Mouse (Mus musculus): Measurements from ENCODE around the gene Chek1.

Gene Chek1

DNA sequence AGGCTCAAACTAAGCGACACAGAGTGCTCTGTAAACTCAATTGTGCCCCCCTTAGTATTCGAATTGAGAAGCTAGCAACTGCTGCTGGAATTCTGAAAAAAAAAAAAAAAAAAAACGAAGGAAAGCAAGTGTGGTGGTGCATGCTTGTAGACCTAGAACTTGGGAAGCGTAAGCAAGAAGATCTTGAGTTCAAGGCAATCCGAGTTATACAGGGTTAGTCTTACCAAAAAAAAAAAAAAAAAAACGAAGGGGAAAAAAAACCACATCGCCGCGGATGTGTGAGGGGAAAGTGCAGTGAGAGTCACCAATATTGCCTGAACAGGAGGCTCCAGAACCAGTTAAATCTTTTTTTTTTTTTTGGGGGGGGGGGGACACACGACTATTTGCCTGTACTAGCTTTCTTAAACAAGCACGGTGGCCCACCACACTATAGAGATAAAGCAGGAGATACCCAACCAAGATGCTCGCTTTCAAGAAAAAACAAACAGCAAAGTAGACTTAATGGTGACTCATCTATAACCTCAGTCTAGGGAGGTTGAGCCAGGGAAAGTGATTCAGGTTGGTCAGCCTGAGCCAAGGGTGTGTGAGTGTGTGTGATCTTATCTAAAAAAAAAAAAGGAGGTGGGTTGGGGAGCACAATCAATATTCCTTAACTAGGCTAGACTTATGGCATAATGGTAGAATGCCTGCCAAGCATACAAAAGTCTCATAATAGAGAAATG is at the start of gene Chek1:
Chek1 (minus strand) TSS at position 32 of the 722 bp plus-strand sequence.
- in situ Hi-C loops (cut with MboI; ENCODE audit: low pct_unique_long_range_greater_than_20kb in 1 of 2, low sequenced_read_pairs in 2 of 2, unreplicated experiment in 1 of 2): no loop called here

DNA sequence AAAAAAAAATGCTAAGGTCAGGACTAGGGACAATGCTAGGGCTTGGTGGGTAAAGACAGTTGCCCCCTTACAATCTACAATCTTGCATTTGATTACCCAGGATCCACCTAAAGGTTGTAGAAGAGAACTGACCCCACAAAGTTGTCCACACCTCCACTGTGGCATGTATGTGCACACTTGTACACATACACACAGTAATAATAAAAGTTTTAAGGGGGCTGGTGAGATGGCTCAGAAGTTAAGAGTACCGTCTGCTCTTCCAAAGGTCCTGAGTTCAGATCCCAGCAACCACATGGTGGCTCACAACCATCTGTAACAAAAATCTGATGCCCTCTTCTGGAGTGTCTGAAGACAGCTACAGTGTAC is 42.2 kb upstream of the Chek1 start:
- in situ Hi-C loops (cut with MboI; ENCODE audit: low pct_unique_long_range_greater_than_20kb in 1 of 2, low sequenced_read_pairs in 2 of 2, unreplicated experiment in 1 of 2): no loop called here

GRCm38 (mm10) chr9:36768156-36769047 is 41.5 kb upstream of the Chek1 start:
- in situ Hi-C loops (cut with MboI; ENCODE audit: low pct_unique_long_range_greater_than_20kb in 1 of 2, low sequenced_read_pairs in 2 of 2, unreplicated experiment in 1 of 2): no loop called here

DNA sequence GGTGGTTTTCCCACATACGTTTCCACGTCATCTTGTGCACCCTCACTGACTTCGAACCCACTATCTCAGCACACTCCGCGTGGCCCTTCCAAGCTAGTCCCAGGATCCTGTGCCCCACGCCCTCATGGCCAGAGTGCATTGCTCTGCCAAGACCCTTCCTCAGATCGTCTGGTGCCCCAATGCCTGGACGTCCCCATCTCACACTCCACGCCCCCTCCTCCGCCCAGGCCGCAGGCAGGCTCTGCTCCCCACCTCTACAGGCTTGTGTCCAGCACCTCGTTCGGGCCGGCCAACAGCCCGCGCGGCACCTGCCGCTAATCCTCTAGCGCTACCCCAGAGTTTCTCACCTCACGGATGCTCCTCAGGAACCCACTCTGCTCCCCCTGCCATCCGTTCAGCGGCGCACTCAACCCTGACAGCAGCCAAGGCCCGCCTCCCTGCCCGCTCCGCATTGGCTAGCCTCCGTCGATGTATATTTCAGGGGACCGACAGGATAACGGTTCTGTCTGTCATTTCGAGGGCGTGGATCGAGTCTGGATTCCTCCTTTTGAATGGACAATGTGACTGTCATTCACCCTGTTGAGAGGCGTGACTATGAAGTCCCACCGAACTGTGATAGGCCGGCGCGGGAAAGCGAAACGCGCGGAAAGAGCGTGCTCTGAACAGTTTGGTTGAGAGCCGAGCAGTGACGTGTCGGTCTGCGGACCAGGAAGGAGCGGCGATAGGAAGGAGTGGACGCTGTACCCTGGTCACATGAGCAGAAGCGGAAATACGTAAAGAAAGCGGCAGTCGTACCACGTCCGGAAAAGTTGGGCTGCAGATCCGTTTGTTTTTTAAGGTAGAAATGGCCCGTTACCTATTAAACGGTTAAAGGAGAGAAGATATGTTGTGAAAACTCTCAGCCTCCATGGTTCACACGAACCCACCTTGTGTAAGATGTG is 40.6 kb upstream of the Chek1 start, which contains the start of gene Stt3a:
Stt3a (minus strand) TSS at position 477 of the 941 bp plus-strand sequence.
- in situ Hi-C loops (cut with MboI; ENCODE audit: low pct_unique_long_range_greater_than_20kb in 1 of 2, low sequenced_read_pairs in 2 of 2, unreplicated experiment in 1 of 2): no loop called here

- in situ Hi-C loops (cut with MboI; ENCODE audit: low pct_unique_long_range_greater_than_20kb in 1 of 2, low sequenced_read_pairs in 2 of 2, unreplicated experiment in 1 of 2): no loop called here
Observed at GRCm38 (mm10) chr9:36764378-36764777, 37.5 kb upstream of the Chek1 start.

- in situ Hi-C loops (cut with MboI; ENCODE audit: low pct_unique_long_range_greater_than_20kb in 1 of 2, low sequenced_read_pairs in 2 of 2, unreplicated experiment in 1 of 2): no loop called here
Observed at GRCm38 (mm10) chr9:36726131-36727033, 483 bp downstream of the Chek1 start.

GRCm38 (mm10) chr9:36716624-36717023 is 10.2 kb downstream of the Chek1 start:
- in situ Hi-C loops (cut with MboI; ENCODE audit: low pct_unique_long_range_greater_than_20kb in 1 of 2, low sequenced_read_pairs in 2 of 2, unreplicated experiment in 1 of 2): loop anchor here in 1 of 2 experiments (25.0 kb wide), 2 partner anchors 1154 to 1429 kb away; partner anchors contain the start of genes Ddx25, Hyls1, Pate2 and Pus3

GRCm38 (mm10) chr9:36707304-36707703 is 19.6 kb downstream of the Chek1 start:
- in situ Hi-C loops (cut with MboI; ENCODE audit: low pct_unique_long_range_greater_than_20kb in 1 of 2, low sequenced_read_pairs in 2 of 2, unreplicated experiment in 1 of 2): loop anchor here in 1 of 2 experiments (25.0 kb wide), 2 partner anchors 1145 to 1420 kb away; partner anchors contain the start of genes Ddx25, Hyls1, Pate2 and Pus3

GRCm38 (mm10) chr9:36705923-36706322 is 20.9 kb downstream of the Chek1 start:
- in situ Hi-C loops (cut with MboI; ENCODE audit: low pct_unique_long_range_greater_than_20kb in 1 of 2, low sequenced_read_pairs in 2 of 2, unreplicated experiment in 1 of 2): loop anchor here in 1 of 2 experiments (25.0 kb wide), 2 partner anchors 1144 to 1419 kb away; partner anchors contain the start of genes Ddx25, Hyls1, Pate2 and Pus3

DNA sequence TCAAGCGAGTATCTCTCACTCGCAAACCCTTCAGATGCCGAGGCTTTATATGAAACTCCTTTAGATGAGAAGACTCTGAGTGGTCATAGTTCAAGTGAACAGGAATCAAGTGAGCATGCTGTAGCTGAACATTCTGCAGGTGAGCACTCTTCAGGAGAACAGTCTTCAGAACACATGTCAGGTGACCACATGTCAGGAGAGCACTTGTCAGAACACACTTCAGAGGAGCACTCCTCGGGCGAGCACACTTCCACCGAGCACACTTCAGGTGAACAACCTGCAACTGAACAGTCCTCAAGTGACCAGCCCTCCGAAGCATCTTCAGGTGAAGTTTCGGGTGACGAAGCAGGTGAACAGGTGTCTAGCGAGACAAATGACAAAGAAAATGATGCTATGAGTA is 32.6 kb downstream of the Chek1 start:
- in situ Hi-C loops (cut with MboI; ENCODE audit: low pct_unique_long_range_greater_than_20kb in 1 of 2, low sequenced_read_pairs in 2 of 2, unreplicated experiment in 1 of 2): loop anchor here in 1 of 2 experiments (25.0 kb wide), 1 partner anchor 257 kb away; the partner anchor contains the start of gene Gm7257

DNA sequence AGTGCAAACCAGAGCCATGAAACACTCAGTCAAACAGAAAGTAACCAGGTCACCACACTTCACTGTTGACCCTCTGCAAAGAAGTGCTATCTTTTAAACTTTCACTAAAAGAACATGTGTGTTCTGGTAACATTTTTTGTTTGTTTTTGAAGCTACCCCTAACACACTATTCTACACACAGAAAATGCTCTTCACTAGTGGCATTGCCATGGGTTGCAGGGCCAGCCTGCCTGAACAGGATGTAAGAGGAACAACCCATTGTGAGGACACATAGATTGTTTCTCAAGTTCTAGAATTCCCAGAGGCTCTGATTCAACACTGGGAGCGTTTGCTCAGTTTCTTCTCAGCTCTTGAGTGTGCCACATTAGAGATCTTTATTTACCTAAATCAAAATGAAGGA is 33.9 kb downstream of the Chek1 start, which contains the start of gene Acrv1:
Acrv1 (plus strand) TSS at position 301 of the 400 bp plus-strand sequence.
- in situ Hi-C loops (cut with MboI; ENCODE audit: low pct_unique_long_range_greater_than_20kb in 1 of 2, low sequenced_read_pairs in 2 of 2, unreplicated experiment in 1 of 2): loop anchor here in 1 of 2 experiments (25.0 kb wide), 1 partner anchor 256 kb away; the partner anchor contains the start of gene Gm7257

- in situ Hi-C loops (cut with MboI; ENCODE audit: low pct_unique_long_range_greater_than_20kb in 1 of 2, low sequenced_read_pairs in 2 of 2, unreplicated experiment in 1 of 2): loop anchor here in 1 of 2 experiments (25.0 kb wide), 1 partner anchor 250 kb away; the partner anchor contains the start of gene Gm7257
Observed at GRCm38 (mm10) chr9:36687329-36687728, 39.5 kb downstream of the Chek1 start.

- in situ Hi-C loops (cut with MboI; ENCODE audit: low pct_unique_long_range_greater_than_20kb in 1 of 2, low sequenced_read_pairs in 2 of 2, unreplicated experiment in 1 of 2): loop anchor here in 1 of 2 experiments (25.0 kb wide), 1 partner anchor 244 kb away; the partner anchor contains the start of gene Gm7257
Observed at GRCm38 (mm10) chr9:36681424-36681823, 45.4 kb downstream of the Chek1 start.

All from mouse embryonic stem cell (cell line).